Mouse (Mus musculus): ENCODE results near the gene Sox3. TPM values are rescaled to one million over a fixed set of nuclear protein-coding genes. Genes with fewer than 3 reads are reported as not detected.
A peak's percentile ranks its signal among the peaks of the same experiment; 100 is the strongest.

Sox3 gene
- polyA plus RNA-seq (2015; fragmentation: Nextera tagmentation; extraction: Ambion mirVana): not detected in 2 replicates

- Histone ChIP-seq H3K4me2 (ENCODE audit: low read depth, low read length) (peak within 1 kb of the TSS; percentile 64), H3K4me1 (ENCODE audit: insufficient read depth) (no peaks in the 10 kb centered on the region), H3K9me3 (ENCODE audit: low read length) (no peaks in the 10 kb centered on the region), H3K36me3 (replicated peaks; ENCODE audit: insufficient read depth, low read length) (no peaks in the 10 kb centered on the region), H3K27me3 (ENCODE audit: insufficient read depth, low read length) (peaks cover 66% of the 10 kb centered on the region), H3K9ac (replicated peaks) (no peak within 1 kb of the TSS), H3K27ac (ENCODE audit: low read depth) (no peak within 1 kb of the TSS), H3K4me3 (ENCODE audit: low read depth, low read length) (peak within 1 kb of the TSS; percentile 32; the same call in 1 of the 2 replicates)
- WGBS (ENCODE audit: insufficient replicate concordance): 23% methylated on average over 71 of the region's 92 CpGs
- no peak for ATAC-seq
- TF ChIP-seq CTCF (IDR thresholded peaks at IDR 0.05; ENCODE audit: low read depth) (no peak), EP300 (IDR thresholded peaks at IDR 0.05; ENCODE audit: low read depth) (no peak)
- DNase-seq: no peak
Measured at GRCm38 (mm10) chrX:60892801-60893681, at the start of gene Sox3. Gene Sox3 (minus strand): TSS chrX:60893430.

GRCm38 (mm10) chrX:60940225-60940624 lies 47.0 kb upstream of the Sox3 start:
- H3K27ac ChIP-seq (ENCODE audit: low read depth): no peak overlapping the region
- no peak overlapping the region for H3K9ac ChIP-seq (replicated peaks)
- no peaks in the 10 kb centered on the region for H3K4me1 ChIP-seq (ENCODE audit: insufficient read depth)
- no peak overlapping the region for H3K4me2 ChIP-seq (ENCODE audit: low read depth, low read length)
- no peak for ATAC-seq
- no peaks in the 10 kb centered on the region for H3K36me3 ChIP-seq (replicated peaks; ENCODE audit: insufficient read depth, low read length)
- TF ChIP-seq EP300 (IDR thresholded peaks at IDR 0.05; ENCODE audit: low read depth) (no peak), CTCF (IDR thresholded peaks at IDR 0.05; ENCODE audit: low read depth) (no peak)
- H3K4me3 ChIP-seq (ENCODE audit: low read depth, low read length): no peak overlapping the region
- no peak for DNase-seq
- no peaks in the 10 kb centered on the region for H3K9me3 ChIP-seq (ENCODE audit: low read length)
- WGBS (ENCODE audit: insufficient replicate concordance): 78% methylated on average over 3 of the region's 3 CpGs
- no peaks in the 10 kb centered on the region for H3K27me3 ChIP-seq (ENCODE audit: insufficient read depth, low read length)

GRCm38 (mm10) chrX:60899546-60899945 lies 6.3 kb upstream of the Sox3 start:
- H3K27me3 ChIP-seq (ENCODE audit: insufficient read depth, low read length): peaks cover 25% of the 10 kb centered on the region
- WGBS (ENCODE audit: insufficient replicate concordance): 35% methylated on average over 4 of the region's 4 CpGs

GRCm38 (mm10) chrX:60898641-60899040 lies 5.4 kb upstream of the Sox3 start:
- ATAC-seq: no peak
- H3K36me3 ChIP-seq (replicated peaks; ENCODE audit: insufficient read depth, low read length): no peaks in the 10 kb centered on the region

More at GRCm38 (mm10) chrX:60899546-60899945, 6.3 kb upstream of the Sox3 start:
- H3K9ac ChIP-seq (replicated peaks): no peak overlapping the region
- ATAC-seq (no peak), DNase-seq (no peak)
- no peak for TF ChIP-seq EP300 (IDR thresholded peaks at IDR 0.05; ENCODE audit: low read depth)
- TF ChIP-seq CTCF (IDR thresholded peaks at IDR 0.05; ENCODE audit: low read depth): no peak
- H3K4me2 ChIP-seq (ENCODE audit: low read depth, low read length): no peak overlapping the region
- no peak overlapping the region for H3K27ac ChIP-seq (ENCODE audit: low read depth)
- no peaks in the 10 kb centered on the region for H3K36me3 ChIP-seq (replicated peaks; ENCODE audit: insufficient read depth, low read length)
- no peak overlapping the region for H3K4me3 ChIP-seq (ENCODE audit: low read depth, low read length)
- no peaks in the 10 kb centered on the region for H3K9me3 ChIP-seq (ENCODE audit: low read length)
- H3K4me1 ChIP-seq (ENCODE audit: insufficient read depth): no peaks in the 10 kb centered on the region

GRCm38 (mm10) chrX:60896296-60896695 lies 3.1 kb upstream of the Sox3 start:
- no peak overlapping the region for H3K4me2 ChIP-seq (ENCODE audit: low read depth, low read length)
- no peaks in the 10 kb centered on the region for H3K9me3 ChIP-seq (ENCODE audit: low read length)
- H3K9ac ChIP-seq (replicated peaks): no peak overlapping the region
- ATAC-seq: no peak
- TF ChIP-seq CTCF (IDR thresholded peaks at IDR 0.05; ENCODE audit: low read depth) (no peak), EP300 (IDR thresholded peaks at IDR 0.05; ENCODE audit: low read depth) (no peak)
- H3K27ac ChIP-seq (ENCODE audit: low read depth): no peak overlapping the region
- no peaks in the 10 kb centered on the region for H3K4me1 ChIP-seq (ENCODE audit: insufficient read depth)
- H3K27me3 ChIP-seq (ENCODE audit: insufficient read depth, low read length): peaks cover 52% of the 10 kb centered on the region
- no peak overlapping the region for H3K4me3 ChIP-seq (ENCODE audit: low read depth, low read length)
- WGBS (ENCODE audit: insufficient replicate concordance): 20% methylated on average over 13 of the region's 13 CpGs
- no peak for DNase-seq
- no peaks in the 10 kb centered on the region for H3K36me3 ChIP-seq (replicated peaks; ENCODE audit: insufficient read depth, low read length)

More at GRCm38 (mm10) chrX:60898641-60899040, 5.4 kb upstream of the Sox3 start:
- Histone ChIP-seq H3K4me2 (ENCODE audit: low read depth, low read length) (no peak overlapping the region), H3K4me3 (ENCODE audit: low read depth, low read length) (no peak overlapping the region), H3K27ac (ENCODE audit: low read depth) (no peak overlapping the region), H3K4me1 (ENCODE audit: insufficient read depth) (no peaks in the 10 kb centered on the region), H3K9me3 (ENCODE audit: low read length) (no peaks in the 10 kb centered on the region), H3K27me3 (ENCODE audit: insufficient read depth, low read length) (peaks cover 34% of the 10 kb centered on the region), H3K9ac (replicated peaks) (no peak overlapping the region)
- WGBS (ENCODE audit: insufficient replicate concordance): 10% methylated on average over 16 of the region's 18 CpGs
- DNase-seq: no peak
- TF ChIP-seq EP300 (IDR thresholded peaks at IDR 0.05; ENCODE audit: low read depth): no peak
- TF ChIP-seq CTCF (IDR thresholded peaks at IDR 0.05; ENCODE audit: low read depth): no peak

- 16% methylated on average over 11 of the region's 11 CpGs for WGBS (ENCODE audit: insufficient replicate concordance)
- no peaks in the 10 kb centered on the region for H3K4me1 ChIP-seq (ENCODE audit: insufficient read depth)
- no peak overlapping the region for H3K9ac ChIP-seq (replicated peaks)
- no peaks in the 10 kb centered on the region for H3K9me3 ChIP-seq (ENCODE audit: low read length)
- TF ChIP-seq EP300 (IDR thresholded peaks at IDR 0.05; ENCODE audit: low read depth): no peak
- no peak for TF ChIP-seq CTCF (IDR thresholded peaks at IDR 0.05; ENCODE audit: low read depth)
- DNase-seq: no peak
- H3K36me3 ChIP-seq (replicated peaks; ENCODE audit: insufficient read depth, low read length): no peaks in the 10 kb centered on the region
- peaks cover 53% of the 10 kb centered on the region for H3K27me3 ChIP-seq (ENCODE audit: insufficient read depth, low read length)
- H3K4me2 ChIP-seq (ENCODE audit: low read depth, low read length): no peak overlapping the region
- H3K4me3 ChIP-seq (ENCODE audit: low read depth, low read length): no peak overlapping the region
- no peak overlapping the region for H3K27ac ChIP-seq (ENCODE audit: low read depth)
- no peak for ATAC-seq
Measured at GRCm38 (mm10) chrX:60895416-60895815, 2.2 kb upstream of the Sox3 start.

All from liver, postnatal 0 days (tissue).